Mouse (Mus musculus) CH12.LX (cell line): Measurements from ENCODE around the gene Swt1. TPM values are rescaled to one million over a fixed set of nuclear protein-coding genes. Genes with fewer than 3 reads are reported as not detected.

Experiments
- DNase-seq: peaks from one replicate; pipeline ENCODE4 v3.0.0-alpha.2; 2013; ENCODE audit errors: extremely low read depth
- H3K27ac ChIP-seq: 2 replicates; pipeline ENCODE4 v1.5.1; 2012; ENCODE audit warnings: low read depth, mild to moderate bottlenecking, control low read depth, moderate library complexity; ENCODE audit not compliant: insufficient read depth
- H3K27me3 ChIP-seq: replicated peaks from 2 replicates; pipeline ENCODE3; 2012; ENCODE audit warnings: inconsistent platforms
- H3K36me3 ChIP-seq, 2 experiments: replicated peaks in 1 of 2; 2 replicates each; pipeline versions ENCODE3 to v1.6.1; 2012; ENCODE audit warnings: inconsistent platforms in 1 of 2, low read length in 1 of 2, mild to moderate bottlenecking in 1 of 2, mixed read lengths in 1 of 2, moderate library complexity in 1 of 2; ENCODE audit not compliant: control insufficient read depth in 1 of 2, insufficient read depth in 1 of 2
- H3K4me1 ChIP-seq, 2 experiments: 2 replicates each; pipeline ENCODE4 v1.6.1; 2012; ENCODE audit warnings: inconsistent platforms in 1 of 2, moderate library complexity in 1 of 2; ENCODE audit not compliant: insufficient read depth in 2 of 2, control insufficient read depth in 1 of 2
- H3K4me2 ChIP-seq: 2 replicates; pipeline ENCODE4 v1.6.1; 2012; ENCODE audit warnings: low read depth, mild to moderate bottlenecking, control low read depth; ENCODE audit not compliant: poor library complexity, insufficient read depth, severe bottlenecking
- H3K4me3 ChIP-seq, 3 experiments: fragments of 150-350 bp in 1 of 3; sonication (generic) in 1 of 3; replicated peaks in 1 of 3; 2 replicates each; pipeline versions ENCODE3 to v1.5.1; 2011 to 2012; ENCODE audit warnings: low read depth in 2 of 3, low read length in 2 of 3, mild to moderate bottlenecking in 2 of 3, moderate library complexity in 2 of 3, control low read depth in 1 of 3, improper control_type of control experiment in 1 of 3, inconsistent platforms in 1 of 3, mixed read lengths in 1 of 3; ENCODE audit not compliant: poor library complexity in 1 of 3
- H3K79me2 ChIP-seq: replicated peaks from 2 replicates; pipeline ENCODE4 v1.6.1; 2012; ENCODE audit warnings: mild to moderate bottlenecking, moderate library complexity; ENCODE audit not compliant: control insufficient read depth, poor library complexity, insufficient read depth, severe bottlenecking; ENCODE audit errors: extremely low read depth
- H3K9ac ChIP-seq: 2 replicates; pipeline ENCODE4 v1.6.1; 2012; ENCODE audit warnings: low read depth, mild to moderate bottlenecking, control low read depth, moderate library complexity; ENCODE audit not compliant: insufficient read depth
- H3K9me3 ChIP-seq: replicated peaks from 2 replicates; pipeline ENCODE3; 2012; ENCODE audit warnings: low read length, inconsistent platforms, mixed read lengths
- BHLHE40 ChIP-seq: IDR thresholded peaks from 2 replicates; pipeline ENCODE4 v1.6.1; 2011; ENCODE audit warnings: mild to moderate bottlenecking, low read depth, low read length, improper control_type of control experiment
- CHD1 ChIP-seq: IDR thresholded peaks from 2 replicates; pipeline ENCODE4 v1.6.1; 2012; ENCODE audit warnings: low read depth, low read length, improper control_type of control experiment, inconsistent platforms
- CHD2 ChIP-seq: IDR thresholded peaks from 2 replicates; pipeline ENCODE4 v1.6.1; 2011; ENCODE audit warnings: low read length, improper control_type of control experiment
- ELF1 ChIP-seq: IDR thresholded peaks from 2 replicates; pipeline ENCODE4 v1.6.1; 2014; ENCODE audit warnings: low read depth, mild to moderate bottlenecking, inconsistent platforms, low read length, improper control_type of control experiment
- HCFC1 ChIP-seq: IDR thresholded peaks from 2 replicates; pipeline ENCODE4 v1.6.1; 2012; ENCODE audit warnings: low read depth, mild to moderate bottlenecking, inconsistent platforms, low read length, improper control_type of control experiment
- IRF4 ChIP-seq: IDR thresholded peaks from 2 replicates; pipeline ENCODE4 v1.6.1; 2014; ENCODE audit warnings: low read depth, mild to moderate bottlenecking, inconsistent platforms, low read length, improper control_type of control experiment
- JUND ChIP-seq: conservative IDR thresholded peaks from 2 replicates; pipeline ENCODE4 v1.6.1; 2011; ENCODE audit warnings: low read depth, low read length, improper control_type of control experiment
- KAT2A ChIP-seq: IDR thresholded peaks from 2 replicates; pipeline ENCODE4 v1.6.1; 2012; ENCODE audit warnings: low read length, improper control_type of control experiment, inconsistent platforms; ENCODE audit not compliant: insufficient replicate concordance
- MAX ChIP-seq: IDR thresholded peaks from 2 replicates; pipeline ENCODE4 v1.6.1; 2011; ENCODE audit warnings: low read length, improper control_type of control experiment
- MAZ ChIP-seq: IDR thresholded peaks from 2 replicates; pipeline ENCODE4 v1.6.1; 2012; ENCODE audit warnings: low read depth, mild to moderate bottlenecking, inconsistent platforms, low read length, improper control_type of control experiment, moderate library complexity
- POLR2AphosphoS2 ChIP-seq: IDR thresholded peaks from 2 replicates; pipeline ENCODE4 v1.6.1; 2011; ENCODE audit warnings: low read depth, low read length, improper control_type of control experiment
- RAD21 ChIP-seq: IDR thresholded peaks from 2 replicates; pipeline ENCODE4 v1.6.1; 2011; ENCODE audit warnings: low read depth, mild to moderate bottlenecking, low read length, improper control_type of control experiment, moderate library complexity
- RCOR1 ChIP-seq: conservative IDR thresholded peaks from 2 replicates; pipeline ENCODE4 v1.6.1; 2012; ENCODE audit warnings: low read depth, mild to moderate bottlenecking, inconsistent platforms, low read length, improper control_type of control experiment
- SIN3A ChIP-seq: IDR thresholded peaks from 2 replicates; pipeline ENCODE4 v1.6.1; 2012; ENCODE audit warnings: low read length, improper control_type of control experiment, inconsistent platforms
- TBP ChIP-seq: conservative IDR thresholded peaks from 2 replicates; pipeline ENCODE4 v1.6.1; 2011; ENCODE audit warnings: low read depth, low read length, improper control_type of control experiment
- USF1 ChIP-seq: IDR thresholded peaks from 2 replicates; pipeline ENCODE4 v1.6.1; 2014; ENCODE audit warnings: low read depth, mild to moderate bottlenecking, inconsistent platforms, low read length, improper control_type of control experiment
- USF2 ChIP-seq: conservative IDR thresholded peaks from 2 replicates; pipeline ENCODE4 v1.6.1; 2011; ENCODE audit warnings: low read depth, low read length, improper control_type of control experiment
- ZC3H11A ChIP-seq: IDR thresholded peaks from 2 replicates; pipeline ENCODE4 v1.6.1; 2012; ENCODE audit warnings: low read depth, mild to moderate bottlenecking, inconsistent platforms, low read length, improper control_type of control experiment
- ZKSCAN1 ChIP-seq: IDR thresholded peaks from 2 replicates; pipeline ENCODE4 v1.6.1; 2012; ENCODE audit warnings: low read depth, inconsistent platforms, low read length, improper control_type of control experiment, borderline replicate concordance
- ZMIZ1 ChIP-seq: IDR thresholded peaks from 2 replicates; pipeline ENCODE4 v1.6.1; 2012; ENCODE audit warnings: low read depth, mild to moderate bottlenecking, inconsistent platforms, low read length, improper control_type of control experiment
- ZNF384 ChIP-seq: IDR thresholded peaks from 2 replicates; pipeline ENCODE4 v1.6.1; 2012; ENCODE audit warnings: low read depth, low read length, improper control_type of control experiment, inconsistent platforms
- dilution Hi-C: fragments of 300-500 bp; cut with MboI; formaldehyde crosslinking; loops from 2 replicates; pipeline ENCODE4 v1.14.3; 2020; ENCODE audit warnings: low sequenced_read_pairs; ENCODE audit not compliant: extremely low pct_unique_long_range_greater_than_20kb, extremely low pct_ligation_motif_present
- in situ Hi-C: fragments of 300-500 bp; cut with MboI; formaldehyde crosslinking; loops from 3 replicates; pipeline ENCODE4 v1.14.3; 2019; ENCODE audit warnings: low sequenced_read_pairs, low pct_ligation_motif_present, low pct_unique_long_range_greater_than_20kb, mixed read lengths
- polyA plus RNA-seq: library from polyadenylated mRNA; unstranded; fragments of >175 nt; gene quantifications from 2 replicates; pipeline ENCODE4 v1.2.1, GENCODE M21; 2012; ENCODE audit warnings: low read depth; ENCODE audit not compliant: insufficient read length
- total RNA-seq, 2 experiments: library from RNA; depleted of rRNA; stranded (reverse); fragments of 300-350 nt in 1 of 2; fragments of >200 nt in 1 of 2; gene quantifications; 2 replicates each; pipeline ENCODE4 v1.2.3; 2012 to 2014

Swt1 gene
- total and polyA plus RNA-seq, 3 experiments: 8.0 to 19.6 (median 14.8) TPM

- no peak for DNase-seq
- in situ Hi-C loops: no loop called here
- Histone ChIP-seq H3K36me3 (peaks cover 10 to 35% of the 10 kb centered on the region in 2 experiments), H3K27me3 (no peaks in the 10 kb centered on the region), H3K9me3 (no peaks in the 10 kb centered on the region), H3K4me2 (no peak overlapping the region), H3K79me2 (peaks cover 13% of the 10 kb centered on the region), H3K4me3 (no peak overlapping the region), H3K27ac (no peak overlapping the region), H3K4me1 (peaks cover 0 to 7% of the 10 kb centered on the region in 2 experiments; a peak in 2 of 4 replicates), H3K9ac (no peak overlapping the region)
- no peak for TF ChIP-seq IRF4
- TF ChIP-seq SIN3A: no peak
- no peak for TF ChIP-seq CHD2
- TF ChIP-seq USF2: no peak
- no peak for TF ChIP-seq TBP
- dilution Hi-C loops: no loop called here
Observed at GRCm38 (mm10) chr1:151422178-151422577, 6.1 kb downstream of the Swt1 start.

- Histone ChIP-seq H3K79me2 (no peaks in the 10 kb centered on the region), H3K4me3 (no peak overlapping the region), H3K27me3 (no peaks in the 10 kb centered on the region)
- no peak for TF ChIP-seq CHD2
- no peak for TF ChIP-seq ELF1
- no peak for TF ChIP-seq TBP
- TF ChIP-seq KAT2A: no peak
- no peak for TF ChIP-seq BHLHE40
- no peak for TF ChIP-seq HCFC1
- no peak for TF ChIP-seq JUND
- no peak for TF ChIP-seq POLR2AphosphoS2
- TF ChIP-seq ZC3H11A: no peak
- no peak for TF ChIP-seq MAZ
- TF ChIP-seq ZNF384: no peak
- no peak for TF ChIP-seq MAX
- TF ChIP-seq ZMIZ1: no peak
- no peak for TF ChIP-seq ZKSCAN1
- TF ChIP-seq RAD21: no peak
- no peak for TF ChIP-seq USF1
- TF ChIP-seq CHD1: no peak
- no peak for TF ChIP-seq RCOR1
- TF ChIP-seq, all 38 proteins: peak for 0
- Histone ChIP-seq H3K4me2 (no peak overlapping the region), H3K36me3 (peaks cover 14 to 43% of the 10 kb centered on the region in 2 experiments), H3K27ac (no peak overlapping the region), H3K9ac (no peak overlapping the region), H3K9me3 (no peaks in the 10 kb centered on the region), H3K4me1 (no peaks in the 10 kb centered on the region)
- in situ Hi-C loops (no loop called here), dilution Hi-C loops (no loop called here)
- DNase-seq: no peak
Observed at GRCm38 (mm10) chr1:151409827-151410226, 18.4 kb downstream of the Swt1 start.
